Comparison of ENCODE assay signal across 9 mouse cellular contexts in the genomic region with DNA sequence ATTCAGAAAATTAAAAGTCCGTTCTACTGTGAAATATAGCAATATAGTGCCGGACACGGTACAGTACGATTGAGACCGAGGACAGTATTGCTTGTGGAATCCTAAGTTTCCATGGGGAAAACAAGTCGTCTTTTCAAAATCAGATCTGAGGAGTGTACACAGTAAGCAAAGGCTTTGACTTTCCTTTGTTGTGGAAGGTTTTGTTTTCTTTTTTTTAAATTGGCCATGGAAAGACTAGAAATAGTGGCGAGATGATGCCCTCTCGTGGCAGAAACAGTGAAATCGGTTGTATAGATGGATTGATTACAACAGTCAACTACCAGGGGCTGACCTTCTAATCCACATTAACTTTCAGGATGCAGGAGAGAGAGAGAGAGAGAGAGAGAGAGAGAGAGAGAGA. TPM values are rescaled to one million over a fixed set of nuclear protein-coding genes. Genes with fewer than 3 reads are reported as not detected.
A peak's percentile ranks its signal among the peaks of the same experiment; 100 is the strongest.
DNase-seq lines count a peak whose midpoint lies in the region; ATAC-seq lines count a peak whose summit lies in the region.
"Had no signal": no experiment of that assay in that cellular context is flagged by ENCODE, and none has a peak within 500 bp of the region (broad histone marks: within the 10 kb centered on the region; RNA-seq: fewer than 3 reads in every experiment).

No protein-coding gene starts in this region.

- WGBS in forebrain, embryonic 11.5 days: 67% methylated on average over 9 of the region's 9 CpGs
- WGBS in forebrain, embryonic 10.5 days: 68% methylated on average over 9 of the region's 9 CpGs
- WGBS in embryonic facial prominence, embryonic 10.5 days: 64% methylated on average over 9 of the region's 9 CpGs

- H3K9me3 ChIP-seq in forebrain, embryonic 11.5 days (ENCODE audit: control insufficient read depth, low read length): no peaks in the 10 kb centered on the region
- no peaks in the 10 kb centered on the region for H3K9me3 ChIP-seq in forebrain, embryonic 10.5 days
- no peaks in the 10 kb centered on the region for H3K9me3 ChIP-seq in embryonic facial prominence, embryonic 10.5 days
- H3K9me3 ChIP-seq: liver, embryonic 15.5 days had no signal

- 0 out of 2 replicates have a peak, but pooled peaks have one; percentile 42 for ATAC-seq in forebrain, embryonic 11.5 days (replicated peaks; ENCODE audit: low FRiP score)
- ATAC-seq in megakaryocyte progenitor cell, adult 5-6 weeks (replicated peaks; ENCODE audit: poor library complexity): peak; percentile 61

- H3K36me3 ChIP-seq in forebrain, embryonic 11.5 days (ENCODE audit: control insufficient read depth, insufficient read depth, low read length): no peaks in the 10 kb centered on the region
- H3K36me3 ChIP-seq in forebrain, embryonic 10.5 days (replicated peaks): no peaks in the 10 kb centered on the region
- H3K36me3 ChIP-seq in embryonic facial prominence, embryonic 10.5 days (replicated peaks): no peaks in the 10 kb centered on the region
- H3K36me3 ChIP-seq: liver, embryonic 15.5 days had no signal

- no peak overlapping the region for H3K9ac ChIP-seq in forebrain, embryonic 11.5 days (ENCODE audit: low read length)
- H3K9ac ChIP-seq: liver, embryonic 15.5 days had no signal

- H3K4me2 ChIP-seq in forebrain, embryonic 11.5 days (ENCODE audit: low read depth, low read length, severe bottlenecking): no peak overlapping the region
- H3K4me2 ChIP-seq: liver, embryonic 15.5 days had no signal

- H3K27me3 ChIP-seq in forebrain, embryonic 11.5 days (ENCODE audit: control insufficient read depth, insufficient read depth, low read length): no peaks in the 10 kb centered on the region
- H3K27me3 ChIP-seq in forebrain, embryonic 10.5 days (ENCODE audit: poor library complexity, severe bottlenecking): no peaks in the 10 kb centered on the region
- H3K27me3 ChIP-seq in embryonic facial prominence, embryonic 10.5 days (replicated peaks; ENCODE audit: low read depth, poor library complexity, severe bottlenecking): no peaks in the 10 kb centered on the region
- H3K27me3 ChIP-seq: liver, embryonic 15.5 days had no signal

- no peak overlapping the region for H3K27ac ChIP-seq in forebrain, embryonic 11.5 days (ENCODE audit: low read depth, low read length)
- no peak overlapping the region for H3K27ac ChIP-seq in forebrain, embryonic 10.5 days
- H3K27ac ChIP-seq in embryonic facial prominence, embryonic 10.5 days (replicated peaks): no peak overlapping the region
- H3K27ac ChIP-seq: liver, embryonic 15.5 days had no signal

- no peaks in the 10 kb centered on the region for H3K4me1 ChIP-seq in forebrain, embryonic 11.5 days (replicated peaks; ENCODE audit: control insufficient read depth, insufficient read depth, low read length)
- no peaks in the 10 kb centered on the region for H3K4me1 ChIP-seq in forebrain, embryonic 10.5 days
- H3K4me1 ChIP-seq in embryonic facial prominence, embryonic 10.5 days: no peaks in the 10 kb centered on the region
- H3K4me1 ChIP-seq: liver, embryonic 15.5 days had no signal

- no peak for DNase-seq in forebrain, embryonic 11.5 days (ENCODE audit: low spot score)
- DNase-seq in forebrain, embryonic 10.5 days (ENCODE audit: extremely low spot score, low spot score): no peak
- DNase-seq in testis, postnatal 10 days (ENCODE audit: low spot score): peak; percentile 58
- DNase-seq in testis, postnatal 14 days (ENCODE audit: low spot score): no peak
- peak; percentile 35 for DNase-seq in embryonic facial prominence, embryonic 10.5 days (ENCODE audit: low spot score)
- DNase-seq in induced T-regulatory cell, adult 2 months (ENCODE audit: low read depth): peak; percentile 3
- DNase-seq in thymus, postnatal 0 days (ENCODE audit: low spot score): no peak

- H3K4me3 ChIP-seq in forebrain, embryonic 11.5 days (ENCODE audit: low read depth, low read length): no peak overlapping the region
- H3K4me3 ChIP-seq in forebrain, embryonic 10.5 days: no peak overlapping the region
- H3K4me3 ChIP-seq in embryonic facial prominence, embryonic 10.5 days: no peak overlapping the region
- H3K4me3 ChIP-seq: liver, embryonic 15.5 days had no signal

RNA-seq across cellular contexts. Expression of gene Enpp5, which starts 40.0 kb away (rescaled TPM):
- 8.1 and 10.9 TPM in 2 replicates for polyA plus RNA-seq in forebrain, embryonic 11.5 days (2014; fragmentation: Nextera tagmentation; extraction: Ambion mirVana)
- polyA plus RNA-seq in forebrain, embryonic 10.5 days (2016; fragmentation: Nextera tagmentation; extraction: Ambion mirVana): 6.9 and 7.0 TPM in 2 replicates
- 6.1 and 6.5 TPM in 2 replicates for polyA plus RNA-seq in embryonic facial prominence, embryonic 10.5 days (2016; fragmentation: Nextera tagmentation; extraction: Ambion mirVana)
- total RNA-seq in megakaryocyte progenitor cell, adult 5-6 weeks (2015): 5.2 and 5.6 TPM in 2 replicates
- total RNA-seq in megakaryocyte progenitor cell, adult 5-6 weeks (2017): 9.1 and 12.2 TPM in 2 replicates
- 18.4 and 19.4 TPM in 2 replicates for polyA plus RNA-seq in thymus, postnatal 0 days (2015; fragmentation: Nextera tagmentation; extraction: Ambion mirVana)

Comparison
In these comparisons a context has a peak if more than half of its experiments do, and no peak if none do; other contexts are left out.
1. DNase-seq: peak in testis, postnatal 10 days (single experiment), embryonic facial prominence, embryonic 10.5 days (single experiment) and induced T-regulatory cell, adult 2 months (single experiment); none in forebrain, embryonic 11.5 days (single experiment), forebrain, embryonic 10.5 days (single experiment), testis, postnatal 14 days (single experiment) and thymus, postnatal 0 days (single experiment).